Mouse (Mus musculus) neural tube, embryonic 11.5 days (tissue): ENCODE data around the gene Mpg. TPM values are rescaled to one million over a fixed set of nuclear protein-coding genes. Genes with fewer than 3 reads are reported as not detected.

Experiments used
- ATAC-seq: fragments of 200-750 bp; cut with Nextera tagmentation; 2 replicates; pipeline ENCODE4 v1.8.0; 2017; ENCODE audit warnings: moderate number of reproducible peaks, mild to moderate bottlenecking, moderate TSS enrichment, moderate library complexity; ENCODE audit not compliant: insufficient read depth, low FRiP score, low TSS enrichment
- DNase-seq: peaks from one replicate; pipeline ENCODE4 v3.0.0-alpha.2; 2015; ENCODE audit warnings: low spot score
- H3K27ac ChIP-seq: fragments of 300-500 bp; sonication (generic); 2 replicates; pipeline ENCODE4 v1.5.1; 2014; ENCODE audit warnings: low read depth, mild to moderate bottlenecking, low read length
- H3K27me3 ChIP-seq: fragments of 300-500 bp; sonication (generic); 2 replicates; pipeline ENCODE4 v1.6.1; 2014; ENCODE audit warnings: mild to moderate bottlenecking, low read length, mixed read lengths; ENCODE audit not compliant: control insufficient read depth, insufficient read depth
- H3K36me3 ChIP-seq: fragments of 300-500 bp; sonication (generic); 2 replicates; pipeline ENCODE4 v1.6.1; 2014; ENCODE audit warnings: mild to moderate bottlenecking, low read length, moderate library complexity, mixed read lengths; ENCODE audit not compliant: control insufficient read depth, insufficient read depth
- H3K4me1 ChIP-seq: fragments of 300-500 bp; sonication (generic); 2 replicates; pipeline ENCODE4 v1.6.1; 2014; ENCODE audit warnings: low read length, mixed read lengths; ENCODE audit not compliant: control insufficient read depth, insufficient read depth
- H3K4me2 ChIP-seq: fragments of 300-500 bp; sonication (generic); 2 replicates; pipeline ENCODE4 v1.6.1; 2014; ENCODE audit warnings: low read depth, mild to moderate bottlenecking, moderate library complexity
- H3K4me3 ChIP-seq: fragments of 300-500 bp; sonication (generic); 2 replicates; pipeline ENCODE4 v1.5.1; 2014; ENCODE audit warnings: low read depth, low read length
- H3K9ac ChIP-seq: fragments of 300-500 bp; sonication (generic); 2 replicates; pipeline ENCODE4 v1.6.1; 2014; ENCODE audit warnings: mild to moderate bottlenecking, low read length
- H3K9me3 ChIP-seq: fragments of 300-500 bp; sonication (generic); 2 replicates; pipeline ENCODE4 v1.6.1; 2016; ENCODE audit warnings: low read length; ENCODE audit not compliant: control insufficient read depth
- WGBS: fragments of 180-500 bp; shearing (Covaris S2); extraction: QIAGEN DNeasy Blood & Tissue Kit; methylation state at CpG from one replicate; pipeline ENCODE4 v1.1.7; 2014; 5-methylcytosine and 5-hydroxymethylcytosine counted together
- polyA plus RNA-seq: library from polyadenylated mRNA; unstranded; fragments of >200 nt; fragmentation: Nextera tagmentation; extraction: Ambion mirVana; gene quantifications from 2 replicates; pipeline ENCODE4 v1.2.1, GENCODE M21; 2014

The Mpg gene
- polyA plus RNA-seq, 1 experiment from 2014 or later = 29.4 TPM

- Histone ChIP-seq H3K27me3 (no peaks in the 10 kb centered on the region), H3K9ac (no peak overlapping the region), H3K36me3 (peaks cover 2% of the 10 kb centered on the region; the same call in 1 of the 2 replicates), H3K4me2 (no peak overlapping the region), H3K27ac (no peak overlapping the region), H3K9me3 (no peaks in the 10 kb centered on the region), H3K4me1 (no peaks in the 10 kb centered on the region), H3K4me3 (no peak overlapping the region)
- 88% methylated on average over 3 of the region's 3 CpGs for WGBS
- no peak for ATAC-seq
- DNase-seq = no peak
These were observed 22.0 kb downstream of the Mpg start for GRCm38 (mm10) chr11:32248350-32248749.

- H3K4me1 ChIP-seq = no peaks in the 10 kb centered on the region
- H3K9ac ChIP-seq = no peak overlapping the region
- 0 out of 2 replicates have a peak, but pooled peaks cover 2% of the 10 kb centered on the region for H3K36me3 ChIP-seq
These were observed 24.8 kb downstream of the Mpg start for GRCm38 (mm10) chr11:32250880-32251763.

GRCm38 (mm10) chr11:32253121-32253520, 26.8 kb downstream of the Mpg start:
- H3K4me3 ChIP-seq = no peak overlapping the region
- no peak overlapping the region for H3K27ac ChIP-seq
- H3K9me3 ChIP-seq = no peaks in the 10 kb centered on the region
- H3K36me3 ChIP-seq = no peaks in the 10 kb centered on the region
- H3K27me3 ChIP-seq = no peaks in the 10 kb centered on the region
- DNase-seq (no peak), ATAC-seq (no peak)
- WGBS = 92% methylated on average over 1 of the region's 1 CpGs
- H3K9ac ChIP-seq = no peak overlapping the region
- H3K4me1 ChIP-seq = no peaks in the 10 kb centered on the region
- no peak overlapping the region for H3K4me2 ChIP-seq

More at GRCm38 (mm10) chr11:32250880-32251763, 24.8 kb downstream of the Mpg start:
- Histone ChIP-seq H3K27ac (no peak overlapping the region), H3K9me3 (no peaks in the 10 kb centered on the region), H3K27me3 (no peaks in the 10 kb centered on the region), H3K4me3 (no peak overlapping the region), H3K4me2 (no peak overlapping the region)
- WGBS = 89% methylated on average over 8 of the region's 8 CpGs
- no peak for DNase-seq
- no peak for ATAC-seq

- 0 out of 2 replicates have a peak, but pooled peaks cover 2% of the 10 kb centered on the region for H3K36me3 ChIP-seq
- 96% methylated on average over 1 of the region's 1 CpGs for WGBS
These were observed 29.8 kb downstream of the Mpg start for GRCm38 (mm10) chr11:32256146-32256545.

GRCm38 (mm10) chr11:32256566-32256965, 30.3 kb downstream of the Mpg start:
- no peak for ATAC-seq
- no peaks in the 10 kb centered on the region for H3K27me3 ChIP-seq

More at GRCm38 (mm10) chr11:32256146-32256545, 29.8 kb downstream of the Mpg start:
- Histone ChIP-seq H3K4me2 (no peak overlapping the region), H3K4me1 (no peaks in the 10 kb centered on the region), H3K27me3 (no peaks in the 10 kb centered on the region), H3K9ac (no peak overlapping the region), H3K4me3 (no peak overlapping the region), H3K9me3 (no peaks in the 10 kb centered on the region), H3K27ac (no peak overlapping the region)
- ATAC-seq (no peak), DNase-seq (no peak)

GRCm38 (mm10) chr11:32262674-32263415, 36.5 kb downstream of the Mpg start:
- ATAC-seq (no peak), DNase-seq (no peak)
- H3K36me3 ChIP-seq = 0 out of 2 replicates have a peak, but pooled peaks cover 5% of the 10 kb centered on the region
- H3K9ac ChIP-seq = no peak overlapping the region
- H3K9me3 ChIP-seq = no peaks in the 10 kb centered on the region
- no peaks in the 10 kb centered on the region; the same call in 1 of the 2 replicates for H3K4me1 ChIP-seq
- H3K27me3 ChIP-seq = no peaks in the 10 kb centered on the region
- no peak overlapping the region for H3K4me3 ChIP-seq
- WGBS = 76% methylated on average over 10 of the region's 10 CpGs
- no peak overlapping the region for H3K27ac ChIP-seq
- no peak overlapping the region for H3K4me2 ChIP-seq

More at GRCm38 (mm10) chr11:32256566-32256965, 30.3 kb downstream of the Mpg start:
- no peak overlapping the region for H3K27ac ChIP-seq
- 0 out of 2 replicates have a peak, but pooled peaks cover 2% of the 10 kb centered on the region for H3K36me3 ChIP-seq
- no peaks in the 10 kb centered on the region for H3K4me1 ChIP-seq
- no peak overlapping the region for H3K4me3 ChIP-seq
- 89% methylated on average over 3 of the region's 3 CpGs for WGBS
- no peak overlapping the region for H3K9ac ChIP-seq
- H3K9me3 ChIP-seq = no peaks in the 10 kb centered on the region
- no peak for DNase-seq
- H3K4me2 ChIP-seq = no peak overlapping the region

- no peaks in the 10 kb centered on the region for H3K27me3 ChIP-seq
- no peak overlapping the region for H3K9ac ChIP-seq
- no peaks in the 10 kb centered on the region; the same call in 1 of the 2 replicates for H3K4me1 ChIP-seq
- H3K36me3 ChIP-seq = 0 out of 2 replicates have a peak, but pooled peaks cover 4% of the 10 kb centered on the region
- ATAC-seq = no peak
- 92% methylated on average over 3 of the region's 3 CpGs for WGBS
- no peak overlapping the region for H3K4me2 ChIP-seq
- H3K27ac ChIP-seq = no peak overlapping the region
- no peaks in the 10 kb centered on the region for H3K9me3 ChIP-seq
- H3K4me3 ChIP-seq = no peak overlapping the region
- no peak for DNase-seq
These were observed 38.9 kb downstream of the Mpg start for GRCm38 (mm10) chr11:32265117-32265738.

GRCm38 (mm10) chr11:32266194-32266593, 39.9 kb downstream of the Mpg start:
- WGBS = 93% methylated on average over 6 of the region's 6 CpGs
- H3K27ac ChIP-seq = no peak overlapping the region
- H3K27me3 ChIP-seq = no peaks in the 10 kb centered on the region
- no peak for DNase-seq
- H3K4me3 ChIP-seq = no peak overlapping the region
- H3K36me3 ChIP-seq = 0 out of 2 replicates have a peak, but pooled peaks cover 3% of the 10 kb centered on the region
- no peaks in the 10 kb centered on the region for H3K9me3 ChIP-seq
- no peaks in the 10 kb centered on the region; the same call in 1 of the 2 replicates for H3K4me1 ChIP-seq
- no peak overlapping the region for H3K9ac ChIP-seq
- H3K4me2 ChIP-seq = no peak overlapping the region
- ATAC-seq = no peak
